Mouse (Mus musculus) ES-Bruce4 (cell line): ENCODE measurements around the gene Hist1h2br.
"Not testable (repeated sequence)": the region's sequence is repeated elsewhere in the genome, so short reads cannot be mapped to it uniquely, and the experiment has no call there.

ENCODE experiments used
- CTCF ChIP-seq: IDR thresholded peaks from one replicate; pipeline ENCODE4 v1.8.1; 2011; ENCODE audit warnings: low read depth, low read length
- EP300 ChIP-seq: IDR thresholded peaks from 2 replicates; pipeline ENCODE4 v1.6.1; 2011; ENCODE audit warnings: low read depth, low read length; ENCODE audit not compliant: insufficient read depth
- POLR2A ChIP-seq: IDR thresholded peaks from one replicate; pipeline ENCODE4 v1.8.1; 2011; ENCODE audit warnings: low read length; ENCODE audit not compliant: insufficient read depth

DNA sequence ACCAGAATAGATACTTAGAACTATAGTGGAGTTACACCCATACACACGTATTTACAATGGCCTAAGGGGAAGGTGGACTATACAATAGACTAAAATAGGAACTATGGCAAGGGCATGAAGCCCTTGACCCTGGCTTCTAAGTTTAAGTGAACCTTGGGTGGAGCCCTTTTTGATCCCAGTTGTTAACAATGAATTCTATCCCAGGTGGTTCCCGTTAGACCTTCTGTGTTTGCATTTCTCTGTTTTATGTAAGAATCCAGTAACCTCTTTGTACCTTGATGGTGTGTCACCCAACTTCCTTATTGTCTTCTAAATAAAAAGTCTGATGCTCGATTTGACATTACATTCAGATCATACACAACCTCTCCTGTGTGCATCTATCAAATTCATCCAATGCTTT, 32.0 kb downstream of the Hist1h2br start:
- TF ChIP-seq POLR2A, CTCF, EP300: not testable (repeated sequence)
